Mouse (Mus musculus) hindbrain, embryonic 12.5 days (tissue): ENCODE measurements around the gene Art5. TPM values are rescaled to one million over a fixed set of nuclear protein-coding genes. Genes with fewer than 3 reads are reported as not detected.
"Not testable (repeated sequence)": the region's sequence is repeated elsewhere in the genome, so short reads cannot be mapped to it uniquely, and the experiment has no call there.

ENCODE experiments used
- ATAC-seq: fragments of 200-750 bp; cut with Nextera tagmentation; 2 replicates; pipeline ENCODE4 v1.8.0; 2017; ENCODE audit warnings: moderate TSS enrichment; ENCODE audit not compliant: low FRiP score
- H3K27ac ChIP-seq: fragments of 300-500 bp; sonication (generic); 2 replicates; pipeline ENCODE4 v1.5.1; 2016; ENCODE audit warnings: mild to moderate bottlenecking
- H3K27me3 ChIP-seq: fragments of 300-500 bp; sonication (generic); 2 replicates; pipeline ENCODE4 v1.6.1; 2016; ENCODE audit warnings: mild to moderate bottlenecking
- H3K36me3 ChIP-seq: fragments of 300-500 bp; sonication (generic); 2 replicates; pipeline ENCODE4 v1.6.1; 2016; ENCODE audit warnings: mild to moderate bottlenecking
- H3K4me1 ChIP-seq: fragments of 300-500 bp; sonication (generic); 2 replicates; pipeline ENCODE4 v1.6.1; 2016
- H3K4me2 ChIP-seq: fragments of 300-500 bp; sonication (generic); replicated peaks from 2 replicates; pipeline ENCODE4 v1.6.1; 2016; ENCODE audit warnings: mild to moderate bottlenecking
- H3K4me3 ChIP-seq: fragments of 300-500 bp; sonication (generic); 2 replicates; pipeline ENCODE4 v1.5.1; 2016; ENCODE audit warnings: mild to moderate bottlenecking
- H3K9ac ChIP-seq: fragments of 300-500 bp; sonication (generic); 2 replicates; pipeline ENCODE4 v1.6.1; 2016; ENCODE audit warnings: mild to moderate bottlenecking, moderate library complexity
- H3K9me3 ChIP-seq: fragments of 300-500 bp; sonication (generic); replicated peaks from 2 replicates; pipeline ENCODE4 v1.6.1; 2016; ENCODE audit warnings: mild to moderate bottlenecking
- WGBS: fragments of 180-500 bp; shearing (Covaris S2); methylation state at CpG from one replicate; pipeline ENCODE4 v1.1.7; 2016; 5-methylcytosine and 5-hydroxymethylcytosine counted together
- polyA plus RNA-seq: library from polyadenylated mRNA; unstranded; fragments of >200 nt; fragmentation: Nextera tagmentation; extraction: Ambion mirVana; gene quantifications from 2 replicates; pipeline ENCODE4 v1.2.1, GENCODE M21; 2016

Gene Art5
- polyA plus RNA-seq, 1 experiment from 2014 or later = 1.1 TPM

DNA sequence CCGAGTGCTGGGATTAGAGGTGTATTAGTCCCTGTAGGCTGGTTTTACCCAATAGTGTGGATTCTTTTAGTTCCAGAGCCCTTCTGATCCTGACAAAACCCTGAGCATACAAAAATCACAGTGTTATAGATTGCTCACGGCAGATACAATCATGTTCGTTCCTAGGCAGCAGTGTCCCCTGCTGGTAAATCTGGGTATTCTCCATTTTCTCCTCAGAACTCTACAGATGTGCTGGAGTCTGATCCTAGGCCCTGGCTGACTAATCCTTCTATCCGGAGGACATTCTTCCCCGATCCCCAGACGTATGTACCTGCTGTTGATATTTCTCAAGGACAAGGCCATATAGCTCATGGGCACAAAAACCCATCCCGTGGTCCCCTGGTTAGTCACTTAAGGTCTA, 30.8 kb downstream of the Art5 start:
- peaks cover 84% of the 10 kb centered on the region for H3K36me3 ChIP-seq
- WGBS = 86% methylated on average over 7 of the region's 7 CpGs

DNA sequence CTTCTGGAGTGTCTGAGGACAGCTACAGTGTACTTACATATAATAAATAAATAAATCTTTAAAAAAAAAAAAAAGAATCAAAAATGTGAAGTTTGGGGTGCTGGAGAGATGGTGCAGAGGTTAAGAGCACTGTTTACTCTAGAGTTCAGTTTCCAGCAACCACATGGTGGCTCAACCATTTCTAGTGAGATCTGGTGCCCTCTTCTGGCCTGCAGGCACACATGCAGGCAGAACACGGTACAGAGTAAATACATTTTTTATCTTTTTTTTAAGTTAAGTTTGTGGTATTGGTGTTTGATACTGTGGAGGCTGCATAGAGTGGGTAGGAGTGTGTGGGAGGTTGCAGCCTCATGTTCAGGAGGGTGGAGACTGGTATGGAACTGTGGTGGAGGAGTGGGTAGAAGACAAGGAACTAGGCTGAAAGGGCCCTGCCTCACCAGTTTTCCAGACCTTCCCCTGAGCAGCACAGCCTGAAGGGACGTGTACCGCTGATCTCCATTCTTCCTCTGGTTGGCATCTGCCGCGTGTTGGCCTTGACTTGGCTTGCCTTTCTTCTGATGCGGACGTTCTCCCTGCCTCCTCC, 32.5 kb downstream of the Art5 start:
- WGBS = 87% methylated on average over 7 of the region's 7 CpGs
- Histone ChIP-seq H3K27ac (no peak overlapping the region), H3K4me3 (no peak overlapping the region), H3K4me2 (no peak overlapping the region), H3K36me3 (peaks cover 83% of the 10 kb centered on the region), H3K4me1 (no peaks in the 10 kb centered on the region), H3K27me3 (no peaks in the 10 kb centered on the region), H3K9me3 (no peaks in the 10 kb centered on the region), H3K9ac (no peak overlapping the region)
- ATAC-seq = no peak

More for the DNA sequence above, 30.8 kb downstream of the Art5 start:
- H3K4me2 ChIP-seq = no peak overlapping the region
- ATAC-seq = no peak
- no peaks in the 10 kb centered on the region for H3K9me3 ChIP-seq
- H3K9ac ChIP-seq = no peak overlapping the region
- H3K4me1 ChIP-seq = no peaks in the 10 kb centered on the region
- H3K4me3 ChIP-seq = no peak overlapping the region
- H3K27me3 ChIP-seq = no peaks in the 10 kb centered on the region
- no peak overlapping the region for H3K27ac ChIP-seq

DNA sequence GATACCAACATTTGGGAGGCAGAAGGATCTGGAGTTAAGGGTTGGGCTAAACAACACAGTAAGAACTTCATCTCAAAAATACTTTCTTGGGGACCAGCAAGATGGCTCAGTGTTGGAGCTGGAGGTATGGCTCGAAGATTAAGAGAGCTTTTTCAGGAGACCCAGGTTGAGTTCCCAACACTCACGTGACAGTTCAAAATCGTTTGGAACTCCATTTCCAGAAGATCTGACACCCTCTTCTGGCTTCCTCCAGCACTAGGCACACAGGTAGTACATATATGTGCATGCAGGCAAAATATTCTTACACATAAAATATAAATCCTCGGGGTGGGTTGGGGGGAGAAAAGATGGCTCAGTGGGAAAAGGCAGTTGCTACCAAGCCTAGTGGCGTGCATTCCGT, 42.9 kb downstream of the Art5 start:
- no peaks in the 10 kb centered on the region for H3K27me3 ChIP-seq
- peak overlapping the region; percentile 76 for H3K4me3 ChIP-seq
- no peaks in the 10 kb centered on the region for H3K9me3 ChIP-seq
- ATAC-seq = no peak
- peaks cover 28% of the 10 kb centered on the region for H3K4me1 ChIP-seq
- H3K4me2 ChIP-seq = peak overlapping the region; percentile 75
- H3K27ac ChIP-seq = no peak overlapping the region
- 81% methylated on average over 6 of the region's 6 CpGs for WGBS
- peaks cover 6% of the 10 kb centered on the region for H3K36me3 ChIP-seq
- peak overlapping the region; percentile 77 for H3K9ac ChIP-seq

DNA sequence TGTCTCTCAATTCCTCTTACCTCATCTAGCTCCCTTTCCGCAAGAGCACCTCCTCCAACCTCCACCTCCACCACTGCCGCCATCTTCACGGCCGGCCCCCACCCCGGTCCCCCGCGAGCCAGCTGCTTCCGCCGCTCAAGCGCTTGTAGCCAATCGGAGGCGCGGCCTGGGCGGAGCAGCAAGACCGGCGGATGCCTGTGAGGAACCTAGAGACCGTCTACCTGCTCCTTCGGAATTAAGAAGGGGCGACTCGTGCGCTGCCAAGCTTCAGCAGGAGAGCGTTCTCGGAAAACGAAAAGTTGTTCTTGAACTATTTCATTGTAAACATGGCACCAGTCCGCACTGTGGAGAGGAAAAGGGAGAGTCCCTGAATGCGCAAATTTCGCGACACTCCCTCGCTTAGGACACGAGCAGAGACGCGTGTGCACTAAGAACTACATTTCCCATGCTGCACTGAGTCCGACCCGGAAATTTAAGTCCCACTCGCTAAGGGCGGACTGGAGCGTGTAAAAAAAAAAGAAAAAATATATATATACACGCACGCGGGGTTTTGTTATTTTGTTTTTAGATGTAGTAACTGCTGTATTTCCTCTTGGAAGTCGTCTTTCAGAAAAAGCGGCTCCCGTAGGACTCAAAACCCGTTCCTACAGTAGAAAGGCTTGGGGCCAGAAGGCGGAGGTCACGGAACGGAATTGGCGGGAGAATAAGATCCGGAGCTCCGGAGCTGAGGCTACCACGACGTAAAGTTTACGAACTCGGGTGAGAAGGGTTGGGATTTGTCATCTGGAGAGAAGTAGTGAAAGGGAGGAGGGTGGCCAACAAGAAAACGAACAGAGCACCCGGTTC, 44.0 kb downstream of the Art5 start, which contains the start of the genes Rnf121, Xndc1 and Xntrpc:
TSS of gene Rnf121 (minus strand) at position 424 of the 846 bp plus-strand sequence.
TSS of gene Xndc1 (plus strand) at position 466 of the 846 bp plus-strand sequence.
TSS of gene Xntrpc (plus strand) at position 668 of the 846 bp plus-strand sequence.
- H3K4me3 ChIP-seq = peak within 1 kb of the TSS; percentile 76
- H3K27me3 ChIP-seq = no peaks in the 10 kb centered on the region
- WGBS = under 1% methylated on average over 56 of the region's 56 CpGs
- H3K9ac ChIP-seq = peak within 1 kb of the TSS; percentile 77
- peak; percentile 99 for ATAC-seq
- H3K4me2 ChIP-seq = peak within 1 kb of the TSS; percentile 75
- H3K9me3 ChIP-seq = no peaks in the 10 kb centered on the region
- peaks cover 28% of the 10 kb centered on the region for H3K4me1 ChIP-seq
- H3K27ac ChIP-seq = peak within 1 kb of the TSS; percentile 79
- 0 out of 2 replicates have a peak, but pooled peaks cover 3% of the 10 kb centered on the region for H3K36me3 ChIP-seq

DNA sequence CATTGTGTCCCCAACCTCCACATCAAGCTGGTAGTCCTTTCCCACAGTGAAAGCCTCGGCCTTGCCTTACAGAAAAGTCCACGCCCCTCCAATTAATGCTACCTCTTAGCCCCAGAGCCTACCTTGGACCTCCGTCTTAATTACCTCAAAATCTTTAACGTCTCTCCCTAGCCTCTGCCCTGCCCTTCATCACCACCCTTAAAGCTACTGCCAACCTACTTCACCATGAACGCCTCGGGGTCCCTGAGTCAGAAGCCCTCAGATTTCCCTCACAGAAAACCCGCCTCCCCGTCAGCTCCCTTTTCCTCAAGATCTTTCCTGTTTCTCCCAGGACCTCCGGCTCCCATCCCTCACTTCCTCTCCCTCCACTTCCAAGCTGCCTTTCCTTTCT, 44.6 kb downstream of the Art5 start:
- Histone ChIP-seq H3K4me2 (peak overlapping the region; percentile 75), H3K36me3 (0 out of 2 replicates have a peak, but pooled peaks cover 6% of the 10 kb centered on the region), H3K9ac (peak overlapping the region; percentile 77), H3K9me3 (no peaks in the 10 kb centered on the region), H3K27ac (peak overlapping the region; percentile 79), H3K4me3 (peak overlapping the region; percentile 76), H3K27me3 (no peaks in the 10 kb centered on the region), H3K4me1 (peaks cover 28% of the 10 kb centered on the region)
- WGBS = under 1% methylated on average over 9 of the region's 9 CpGs
- peak; percentile 73 for ATAC-seq

DNA sequence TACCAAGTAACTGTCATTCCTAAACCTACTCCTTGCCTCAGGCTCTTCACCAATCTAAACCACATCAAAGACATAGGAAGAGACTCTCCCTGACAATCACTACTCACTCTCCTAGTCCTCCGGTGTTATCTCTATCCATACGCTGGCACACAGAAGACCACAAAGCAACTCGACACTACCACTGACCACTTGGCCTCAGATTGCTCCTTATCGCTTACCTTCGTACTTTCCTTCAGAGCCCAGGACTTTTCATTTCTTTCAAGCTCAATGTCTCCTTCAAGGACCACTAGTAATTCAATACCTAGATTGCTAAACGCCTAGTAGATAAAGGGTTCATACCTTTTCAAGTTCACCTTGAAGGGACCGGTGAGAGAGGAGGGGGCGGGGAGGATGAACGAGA, 45.4 kb downstream of the Art5 start:
- H3K27ac ChIP-seq = no peak overlapping the region
- 0 out of 2 replicates have a peak, but pooled peaks cover 11% of the 10 kb centered on the region for H3K36me3 ChIP-seq
- H3K27me3 ChIP-seq = no peaks in the 10 kb centered on the region
- peaks cover 28% of the 10 kb centered on the region for H3K4me1 ChIP-seq
- 92% methylated on average over 9 of the region's 9 CpGs for WGBS
- peak overlapping the region; percentile 75 for H3K4me2 ChIP-seq
- H3K9me3 ChIP-seq = no peaks in the 10 kb centered on the region
- H3K9ac ChIP-seq = no peak overlapping the region
- ATAC-seq = no peak
- peak overlapping the region; percentile 76 for H3K4me3 ChIP-seq

DNA sequence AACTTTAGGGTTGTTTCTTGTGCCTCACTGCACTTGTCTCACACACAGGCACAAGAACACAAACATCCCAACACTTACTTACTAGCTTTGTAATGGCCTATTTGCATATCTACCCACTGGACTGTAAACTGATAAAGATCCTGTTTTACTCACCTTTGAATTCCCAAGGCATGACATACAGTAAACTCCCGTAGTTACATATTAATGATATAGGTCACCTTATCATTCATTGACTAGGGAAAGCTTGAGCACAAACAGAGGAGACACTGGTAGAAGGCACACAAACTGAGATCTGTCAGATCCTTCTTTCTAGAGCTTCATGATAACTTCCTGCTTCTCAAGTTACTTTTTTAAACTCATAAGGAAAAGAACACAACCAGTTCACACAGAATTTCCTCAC, 47.1 kb downstream of the Art5 start:
- Histone ChIP-seq H3K36me3 (peaks cover 17% of the 10 kb centered on the region; the same call in 1 of the 2 replicates), H3K27me3 (no peaks in the 10 kb centered on the region), H3K4me2 (no peak overlapping the region), H3K27ac (no peak overlapping the region), H3K9me3 (no peaks in the 10 kb centered on the region), H3K9ac (no peak overlapping the region), H3K4me3 (no peak overlapping the region), H3K4me1 (peaks cover 28% of the 10 kb centered on the region)
- ATAC-seq = no peak
- 96% methylated on average over 1 of the region's 1 CpGs for WGBS

DNA sequence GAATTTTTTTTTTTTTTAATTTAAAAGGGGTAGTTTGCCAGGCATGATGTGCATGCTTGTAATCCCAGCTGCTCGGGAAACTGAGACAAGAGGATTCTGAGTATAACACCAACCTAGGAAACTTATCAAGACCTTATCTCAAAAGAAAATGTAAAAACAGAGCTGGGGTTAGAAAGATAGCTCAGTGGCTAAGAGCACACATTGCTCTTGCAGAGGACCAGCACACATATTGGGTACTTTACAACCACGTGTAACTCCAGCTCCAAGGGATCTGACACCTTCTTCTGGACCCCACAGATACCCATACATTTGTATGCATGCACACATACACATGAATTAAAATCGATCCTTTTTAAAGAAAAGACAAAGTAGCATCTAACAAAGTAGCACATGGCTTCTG, 47.9 kb downstream of the Art5 start:
- ATAC-seq = no peak

DNA sequence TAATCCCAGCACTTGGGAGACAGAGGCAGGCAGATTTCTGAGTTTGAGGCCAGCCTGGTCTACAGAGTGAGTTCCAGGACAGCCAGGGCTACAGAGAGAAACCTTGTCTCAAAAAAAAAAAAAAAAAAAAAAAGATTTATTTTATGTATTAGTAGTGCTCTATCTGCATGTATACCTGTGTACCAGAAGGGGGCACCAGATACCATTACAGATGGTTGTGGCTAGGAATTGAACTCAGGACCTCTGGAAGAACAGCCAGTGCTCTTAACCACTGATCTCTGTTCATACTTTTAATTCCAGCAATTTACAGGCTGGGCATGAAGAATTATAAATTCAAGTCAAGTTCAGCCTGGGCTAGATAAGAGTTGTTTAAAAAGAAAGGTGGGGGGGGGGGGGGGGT, 60.8 kb downstream of the Art5 start:
- not testable (repeated sequence) for H3K27me3 ChIP-seq, H3K4me3 ChIP-seq, ATAC-seq, H3K4me2 ChIP-seq, H3K9me3 ChIP-seq, H3K9ac ChIP-seq, H3K27ac ChIP-seq, H3K4me1 ChIP-seq
- peaks cover 15% of the 10 kb centered on the region; the same call in 1 of the 2 replicates for H3K36me3 ChIP-seq

More for the DNA sequence above, 47.9 kb downstream of the Art5 start:
- 95% methylated on average over 3 of the region's 3 CpGs for WGBS
- no peak overlapping the region for H3K9ac ChIP-seq
- no peaks in the 10 kb centered on the region for H3K9me3 ChIP-seq
- peaks cover 25% of the 10 kb centered on the region for H3K4me1 ChIP-seq
- H3K4me2 ChIP-seq = no peak overlapping the region
- H3K27me3 ChIP-seq = no peaks in the 10 kb centered on the region
- no peak overlapping the region for H3K4me3 ChIP-seq
- H3K36me3 ChIP-seq = peaks cover 23% of the 10 kb centered on the region; the same call in 1 of the 2 replicates
- no peak overlapping the region for H3K27ac ChIP-seq

Other genes with a start within 250 kb of the Art5 start
- gene Anapc15, start 245.8 kb downstream of the Art5 start, polyA plus RNA-seq = 74.9 and 86.7 TPM in 2 replicates
- gene Folr1, start 238.7 kb downstream of the Art5 start, polyA plus RNA-seq = 11.5 and 12.7 TPM in 2 replicates
- 129 and 130 TPM in 2 replicates for gene Lamtor1, start 203.6 kb downstream of the Art5 start, polyA plus RNA-seq
- gene Tomt, start 203.1 kb downstream of the Art5 start, polyA plus RNA-seq = 0.48 and 0.81 TPM in 2 replicates
- gene Lrrc51, start 175.6 kb downstream of the Art5 start, polyA plus RNA-seq = 9.4 and 10.1 TPM in 2 replicates
- 99.2 and 100 TPM in 2 replicates for gene Numa1, start 175.4 kb downstream of the Art5 start, polyA plus RNA-seq
- 3.9 and 5.4 TPM in 2 replicates for gene Il18bp, start 90.8 kb downstream of the Art5 start, polyA plus RNA-seq
- 29.2 and 31.6 TPM in 2 replicates for gene Rnf121, start 44.0 kb downstream of the Art5 start, polyA plus RNA-seq
- gene Xndc1, start 44.0 kb downstream of the Art5 start, polyA plus RNA-seq = 34.6 and 37.3 TPM in 2 replicates
- gene Xntrpc, start 43.8 kb downstream of the Art5 start, polyA plus RNA-seq = 2.5 and 3.0 TPM in 2 replicates
- 0.21 TPM in 1 of 2 replicates, not detected in the other for gene Trpc2, start 26.4 kb downstream of the Art5 start, polyA plus RNA-seq
- gene Art1, start 7.7 kb downstream of the Art5 start, polyA plus RNA-seq = 1.2 and 2.4 TPM in 2 replicates
- gene Chrna10, start 7.3 kb upstream of the Art5 start, polyA plus RNA-seq = not detected in 2 replicates
- gene Nup98, start 100.7 kb upstream of the Art5 start, polyA plus RNA-seq = 42.0 and 42.3 TPM in 2 replicates
- gene Pgap2, start 100.7 kb upstream of the Art5 start, polyA plus RNA-seq = 57.1 and 61.0 TPM in 2 replicates
- 29.8 and 29.9 TPM in 2 replicates for gene Rhog, start 146.6 kb upstream of the Art5 start, polyA plus RNA-seq
- 14.8 and 17.1 TPM in 2 replicates for gene Stim1, start 158.3 kb upstream of the Art5 start, polyA plus RNA-seq